Mouse (Mus musculus) CH12.LX (cell line): ENCODE measurements around the gene Lcn4. TPM values are rescaled to one million over a fixed set of nuclear protein-coding genes. Genes with fewer than 3 reads are reported as not detected.
A peak's percentile ranks its signal among the peaks of the same experiment; 100 is the strongest.

Experiments used
- DNase-seq: peaks from one replicate; pipeline ENCODE4 v3.0.0-alpha.2; 2013; ENCODE audit errors: extremely low read depth
- H3K27ac ChIP-seq: 2 replicates; pipeline ENCODE4 v1.5.1; 2012; ENCODE audit warnings: low read depth, mild to moderate bottlenecking, control low read depth, moderate library complexity; ENCODE audit not compliant: insufficient read depth
- H3K27me3 ChIP-seq: replicated peaks from 2 replicates; pipeline ENCODE3; 2012; ENCODE audit warnings: inconsistent platforms
- H3K36me3 ChIP-seq, 2 experiments: replicated peaks in 1 of 2; 2 replicates each; pipeline versions ENCODE3 to v1.6.1; 2012; ENCODE audit warnings: inconsistent platforms in 1 of 2, low read length in 1 of 2, mild to moderate bottlenecking in 1 of 2, mixed read lengths in 1 of 2, moderate library complexity in 1 of 2; ENCODE audit not compliant: control insufficient read depth in 1 of 2, insufficient read depth in 1 of 2
- H3K4me1 ChIP-seq, 2 experiments: 2 replicates each; pipeline ENCODE4 v1.6.1; 2012; ENCODE audit warnings: inconsistent platforms in 1 of 2, moderate library complexity in 1 of 2; ENCODE audit not compliant: insufficient read depth in 2 of 2, control insufficient read depth in 1 of 2
- H3K4me2 ChIP-seq: 2 replicates; pipeline ENCODE4 v1.6.1; 2012; ENCODE audit warnings: low read depth, mild to moderate bottlenecking, control low read depth; ENCODE audit not compliant: poor library complexity, insufficient read depth, severe bottlenecking
- H3K4me3 ChIP-seq, 3 experiments: fragments of 150-350 bp in 1 of 3; sonication (generic) in 1 of 3; replicated peaks in 1 of 3; 2 replicates each; pipeline versions ENCODE3 to v1.5.1; 2011 to 2012; ENCODE audit warnings: low read depth in 2 of 3, low read length in 2 of 3, mild to moderate bottlenecking in 2 of 3, moderate library complexity in 2 of 3, control low read depth in 1 of 3, improper control_type of control experiment in 1 of 3, inconsistent platforms in 1 of 3, mixed read lengths in 1 of 3; ENCODE audit not compliant: poor library complexity in 1 of 3
- H3K79me2 ChIP-seq: replicated peaks from 2 replicates; pipeline ENCODE4 v1.6.1; 2012; ENCODE audit warnings: mild to moderate bottlenecking, moderate library complexity; ENCODE audit not compliant: control insufficient read depth, poor library complexity, insufficient read depth, severe bottlenecking; ENCODE audit errors: extremely low read depth
- H3K9ac ChIP-seq: 2 replicates; pipeline ENCODE4 v1.6.1; 2012; ENCODE audit warnings: low read depth, mild to moderate bottlenecking, control low read depth, moderate library complexity; ENCODE audit not compliant: insufficient read depth
- H3K9me3 ChIP-seq: replicated peaks from 2 replicates; pipeline ENCODE3; 2012; ENCODE audit warnings: low read length, inconsistent platforms, mixed read lengths
- BHLHE40 ChIP-seq: IDR thresholded peaks from 2 replicates; pipeline ENCODE4 v1.6.1; 2011; ENCODE audit warnings: mild to moderate bottlenecking, low read depth, low read length, improper control_type of control experiment
- CHD1 ChIP-seq: IDR thresholded peaks from 2 replicates; pipeline ENCODE4 v1.6.1; 2012; ENCODE audit warnings: low read depth, low read length, improper control_type of control experiment, inconsistent platforms
- CHD2 ChIP-seq: IDR thresholded peaks from 2 replicates; pipeline ENCODE4 v1.6.1; 2011; ENCODE audit warnings: low read length, improper control_type of control experiment
- CTCF ChIP-seq, 2 experiments: IDR thresholded peaks in 1 of 2; conservative IDR thresholded peaks in 1 of 2; 2 replicates each; pipeline ENCODE4 v1.5.1; 2011 to 2012; ENCODE audit warnings: low read depth in 2 of 2, low read length in 2 of 2, improper control_type of control experiment in 1 of 2, inconsistent platforms in 1 of 2, mild to moderate bottlenecking in 1 of 2, moderate library complexity in 1 of 2
- E2F4 ChIP-seq: IDR thresholded peaks from 2 replicates; pipeline ENCODE4 v1.6.1; 2011; ENCODE audit warnings: low read depth, low read length, improper control_type of control experiment; ENCODE audit not compliant: insufficient replicate concordance
- EP300 ChIP-seq: IDR thresholded peaks from 2 replicates; pipeline ENCODE4 v1.6.1; 2011; ENCODE audit warnings: low read length, improper control_type of control experiment
- HCFC1 ChIP-seq: IDR thresholded peaks from 2 replicates; pipeline ENCODE4 v1.6.1; 2012; ENCODE audit warnings: low read depth, mild to moderate bottlenecking, inconsistent platforms, low read length, improper control_type of control experiment
- JUN ChIP-seq: IDR thresholded peaks from 2 replicates; pipeline ENCODE4 v1.6.1; 2011; ENCODE audit warnings: low read depth, mild to moderate bottlenecking, low read length, improper control_type of control experiment, moderate library complexity; ENCODE audit not compliant: insufficient read depth
- JUND ChIP-seq: conservative IDR thresholded peaks from 2 replicates; pipeline ENCODE4 v1.6.1; 2011; ENCODE audit warnings: low read depth, low read length, improper control_type of control experiment
- MAFK ChIP-seq: IDR thresholded peaks from 2 replicates; pipeline ENCODE4 v1.6.1; 2011; ENCODE audit warnings: low read length, improper control_type of control experiment; ENCODE audit not compliant: insufficient replicate concordance
- MAX ChIP-seq: IDR thresholded peaks from 2 replicates; pipeline ENCODE4 v1.6.1; 2011; ENCODE audit warnings: low read length, improper control_type of control experiment
- MAZ ChIP-seq: IDR thresholded peaks from 2 replicates; pipeline ENCODE4 v1.6.1; 2012; ENCODE audit warnings: low read depth, mild to moderate bottlenecking, inconsistent platforms, low read length, improper control_type of control experiment, moderate library complexity
- MXI1 ChIP-seq: IDR thresholded peaks from 2 replicates; pipeline ENCODE4 v1.6.1; 2011; ENCODE audit warnings: mild to moderate bottlenecking, low read depth, low read length, improper control_type of control experiment
- NRF1 ChIP-seq: IDR thresholded peaks from 2 replicates; pipeline ENCODE4 v1.6.1; 2014; ENCODE audit warnings: low read depth, mild to moderate bottlenecking, inconsistent platforms, low read length, improper control_type of control experiment, moderate library complexity
- POLR2A ChIP-seq: IDR thresholded peaks from 2 replicates; pipeline ENCODE4 v1.6.1; 2011; ENCODE audit warnings: low read depth, mild to moderate bottlenecking, improper control_type of control experiment, low read length
- POLR2AphosphoS2 ChIP-seq: IDR thresholded peaks from 2 replicates; pipeline ENCODE4 v1.6.1; 2011; ENCODE audit warnings: low read depth, low read length, improper control_type of control experiment
- RAD21 ChIP-seq: IDR thresholded peaks from 2 replicates; pipeline ENCODE4 v1.6.1; 2011; ENCODE audit warnings: low read depth, mild to moderate bottlenecking, low read length, improper control_type of control experiment, moderate library complexity
- SIN3A ChIP-seq: IDR thresholded peaks from 2 replicates; pipeline ENCODE4 v1.6.1; 2012; ENCODE audit warnings: low read length, improper control_type of control experiment, inconsistent platforms
- TCF12 ChIP-seq: IDR thresholded peaks from 2 replicates; pipeline ENCODE4 v1.6.1; 2014; ENCODE audit warnings: low read depth, mild to moderate bottlenecking, inconsistent platforms, low read length, improper control_type of control experiment
- UBTF ChIP-seq: IDR thresholded peaks from 2 replicates; pipeline ENCODE4 v1.6.1; 2012; ENCODE audit warnings: low read depth, mild to moderate bottlenecking, inconsistent platforms, low read length, improper control_type of control experiment, moderate library complexity
- USF2 ChIP-seq: conservative IDR thresholded peaks from 2 replicates; pipeline ENCODE4 v1.6.1; 2011; ENCODE audit warnings: low read depth, low read length, improper control_type of control experiment
- ZMIZ1 ChIP-seq: IDR thresholded peaks from 2 replicates; pipeline ENCODE4 v1.6.1; 2012; ENCODE audit warnings: low read depth, mild to moderate bottlenecking, inconsistent platforms, low read length, improper control_type of control experiment
- ZNF384 ChIP-seq: IDR thresholded peaks from 2 replicates; pipeline ENCODE4 v1.6.1; 2012; ENCODE audit warnings: low read depth, low read length, improper control_type of control experiment, inconsistent platforms
- dilution Hi-C: fragments of 300-500 bp; cut with MboI; formaldehyde crosslinking; loops from 2 replicates; pipeline ENCODE4 v1.14.3; 2020; ENCODE audit warnings: low sequenced_read_pairs; ENCODE audit not compliant: extremely low pct_unique_long_range_greater_than_20kb, extremely low pct_ligation_motif_present
- in situ Hi-C: fragments of 300-500 bp; cut with MboI; formaldehyde crosslinking; loops from 3 replicates; pipeline ENCODE4 v1.14.3; 2019; ENCODE audit warnings: low sequenced_read_pairs, low pct_ligation_motif_present, low pct_unique_long_range_greater_than_20kb, mixed read lengths
- polyA plus RNA-seq: library from polyadenylated mRNA; unstranded; fragments of >175 nt; gene quantifications from 2 replicates; pipeline ENCODE4 v1.2.1, GENCODE M21; 2012; ENCODE audit warnings: low read depth; ENCODE audit not compliant: insufficient read length
- total RNA-seq, 2 experiments: library from RNA; depleted of rRNA; stranded (reverse); fragments of 300-350 nt in 1 of 2; fragments of >200 nt in 1 of 2; gene quantifications; 2 replicates each; pipeline ENCODE4 v1.2.3; 2012 to 2014

The Lcn4 gene
- total and polyA plus RNA-seq, 3 experiments, result not detected

DNA sequence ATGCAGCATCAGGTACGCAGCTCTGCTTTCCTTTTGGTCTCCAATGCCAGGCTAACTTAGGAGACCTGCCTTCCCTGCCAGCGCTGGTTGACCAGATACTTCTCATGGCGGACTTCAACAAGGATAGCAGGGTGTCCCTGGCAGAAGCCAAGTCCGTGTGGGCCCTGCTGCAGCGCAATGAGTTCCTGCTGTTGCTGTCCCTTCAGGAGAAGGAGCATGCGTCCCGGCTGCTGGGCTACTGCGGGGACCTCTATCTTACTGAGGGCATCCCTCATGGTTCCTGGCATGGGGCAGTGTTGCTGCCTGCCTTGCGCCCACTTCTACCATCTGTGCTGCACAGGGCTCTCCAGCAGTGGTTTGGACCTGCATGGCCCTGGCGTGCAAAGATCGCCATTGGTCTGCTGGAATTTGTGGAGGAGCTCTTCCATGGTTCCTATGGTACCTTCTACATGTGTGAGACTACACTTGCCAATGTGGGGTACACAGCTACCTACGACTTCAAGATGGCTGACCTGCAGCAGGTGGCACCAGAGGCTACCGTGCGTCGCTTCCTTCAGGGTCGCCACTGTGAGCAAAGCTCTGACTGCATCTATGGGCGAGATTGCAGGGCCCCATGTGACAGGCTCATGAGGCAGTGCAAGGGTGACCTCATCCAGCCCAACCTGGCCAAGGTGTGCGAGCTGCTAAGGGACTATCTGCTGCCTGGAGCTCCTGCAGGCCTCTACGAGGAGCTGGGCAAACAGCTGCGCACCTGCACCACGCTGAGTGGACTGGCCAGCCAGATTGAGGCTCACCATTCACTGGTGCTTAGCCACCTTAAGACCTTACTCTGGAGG lies 35.4 kb downstream of the Lcn4 start:
- in situ Hi-C loops, result no loop called here
- dilution Hi-C loops, result no loop called here
- Histone ChIP-seq H3K27ac (no peak overlapping the region), H3K9me3 (no peaks in the 10 kb centered on the region), H3K4me1 (peaks cover 10 to 48% of the 10 kb centered on the region in 2 experiments), H3K27me3 (no peaks in the 10 kb centered on the region), H3K79me2 (peaks cover 29% of the 10 kb centered on the region), H3K36me3 (peaks cover 40 to 52% of the 10 kb centered on the region in 2 experiments), H3K4me2 (no peak overlapping the region), H3K4me3 (no peak overlapping the region), H3K9ac (no peak overlapping the region)
- peak; percentile 29; the same call in 1 of the 2 replicates for TF ChIP-seq POLR2AphosphoS2
- TF ChIP-seq JUN, result no peak
- TF ChIP-seq HCFC1, result no peak
- peak; percentile 23; the same call in 1 of the 2 replicates for TF ChIP-seq ZMIZ1
- DNase-seq, result peak; percentile 38

DNA sequence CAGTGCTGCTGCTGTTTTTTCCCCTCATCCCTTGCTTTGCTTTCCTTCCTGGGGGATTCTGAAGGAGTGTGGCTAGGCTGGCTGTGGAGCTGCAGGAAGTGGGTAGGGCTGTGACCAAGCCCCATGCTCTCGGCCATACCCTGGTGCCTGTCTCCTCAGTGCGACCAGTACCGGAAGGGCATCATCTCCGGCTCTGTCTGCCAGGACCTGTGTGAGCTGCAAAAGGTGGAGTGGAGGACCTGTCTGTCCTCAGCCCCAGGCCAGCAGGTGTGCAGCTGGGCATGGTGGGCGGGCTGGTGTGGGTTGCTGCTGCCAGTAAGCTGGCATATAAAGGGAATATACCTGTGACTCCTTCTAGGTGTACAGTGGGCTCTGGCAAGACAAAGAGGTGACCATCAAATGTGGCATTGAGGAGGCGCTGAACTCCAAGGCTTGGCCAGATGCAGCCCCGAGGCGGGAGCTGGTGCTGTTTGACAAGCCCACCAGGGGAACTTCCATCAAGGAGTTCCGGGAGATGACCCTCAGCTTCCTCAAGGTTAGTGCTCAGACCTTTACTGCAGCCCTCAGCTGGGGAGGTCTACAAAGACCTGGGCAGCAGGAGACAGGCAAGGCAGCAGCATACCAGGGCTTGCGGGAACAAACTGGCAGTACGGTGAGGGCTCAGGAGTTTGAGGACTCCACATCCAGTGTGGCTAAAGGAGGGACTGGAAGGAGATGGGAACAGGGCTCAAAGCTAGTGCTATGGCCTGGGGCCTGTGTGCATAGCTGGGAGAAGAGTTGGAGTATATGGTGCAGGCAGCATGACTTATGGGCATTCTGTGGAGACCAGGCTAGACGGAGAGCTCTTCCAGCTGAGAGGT lies 36.2 kb downstream of the Lcn4 start:
- dilution Hi-C loops, result no loop called here

DNA sequence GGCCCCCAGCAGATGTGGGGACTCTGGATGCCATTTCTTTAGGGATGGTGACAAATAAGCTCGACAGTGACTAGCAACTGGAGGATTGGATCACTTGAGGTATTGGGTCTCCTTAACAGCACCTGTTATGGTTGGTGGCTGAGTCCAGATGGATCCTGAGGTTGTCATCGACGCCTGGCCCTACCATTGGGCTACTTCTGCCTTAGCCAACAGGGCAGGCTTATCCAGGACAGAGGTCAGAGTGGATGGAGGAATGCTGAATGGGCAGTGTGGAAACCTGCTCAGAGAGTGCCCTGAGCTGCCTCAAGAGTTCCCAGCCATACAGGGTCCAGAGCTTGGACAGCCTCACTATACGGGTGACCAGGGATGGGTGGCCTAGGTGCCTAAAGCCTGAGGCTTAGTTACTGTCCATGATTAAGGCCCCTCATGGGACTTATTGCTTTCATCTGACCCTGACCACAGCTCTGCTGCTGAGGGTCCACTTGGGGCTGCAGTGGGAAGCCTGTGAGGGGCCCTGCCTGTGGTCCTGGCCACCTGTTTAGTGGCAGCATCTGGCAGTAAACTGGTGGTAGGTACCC lies 37.0 kb downstream of the Lcn4 start:
- Histone ChIP-seq H3K27me3 (peaks cover 6% of the 10 kb centered on the region), H3K79me2 (peaks cover 19% of the 10 kb centered on the region), H3K9ac (no peak overlapping the region), H3K9me3 (no peaks in the 10 kb centered on the region), H3K4me2 (no peak overlapping the region), H3K36me3 (peaks cover 40 to 51% of the 10 kb centered on the region in 2 experiments), H3K27ac (no peak overlapping the region), H3K4me3 (no peak overlapping the region), H3K4me1 (peaks cover 10 to 46% of the 10 kb centered on the region in 2 experiments)
- no peak for TF ChIP-seq CTCF (conservative IDR thresholded peaks at IDR 0.05 in 1 of 2, IDR thresholded peaks at IDR 0.05 in 1 of 2; ENCODE audit: low read depth in 2 of 2, low read length in 2 of 2)
- 0 out of 2 replicates have a peak, but pooled peaks have one; percentile 48 for TF ChIP-seq MAFK
- no peak for TF ChIP-seq CHD1
- TF ChIP-seq SIN3A, result no peak
- no peak for TF ChIP-seq JUND
- TF ChIP-seq MXI1, result no peak
- no peak for TF ChIP-seq NRF1
- TF ChIP-seq ZNF384, result no peak
- TF ChIP-seq USF2, result no peak
- TF ChIP-seq POLR2A, result no peak
- no peak for TF ChIP-seq MAX
- no peak for TF ChIP-seq E2F4
- TF ChIP-seq POLR2AphosphoS2, result peak; percentile 81; the same call in 1 of the 2 replicates
- no peak; the same call in 1 of the 2 replicates for TF ChIP-seq CHD2
- TF ChIP-seq HCFC1, result no peak
- TF ChIP-seq MAZ, result no peak
- no peak for TF ChIP-seq EP300
- dilution Hi-C loops (no loop called here), in situ Hi-C loops (no loop called here)
- peak; percentile 41 for DNase-seq

More for the DNA sequence above, 36.2 kb downstream of the Lcn4 start:
- DNase-seq, result peak; percentile 27
- peaks cover 10 to 46% of the 10 kb centered on the region in 2 experiments for H3K4me1 ChIP-seq
- H3K4me3 ChIP-seq, result no peak overlapping the region
- H3K36me3 ChIP-seq, result peaks cover 40 to 52% of the 10 kb centered on the region in 2 experiments
- H3K9ac ChIP-seq, result no peak overlapping the region
- no peak overlapping the region for H3K4me2 ChIP-seq
- no peak overlapping the region for H3K27ac ChIP-seq
- TF ChIP-seq BHLHE40, result no peak
- no peak for TF ChIP-seq TCF12
- no peak for TF ChIP-seq RAD21
- TF ChIP-seq EP300, result no peak
- TF ChIP-seq E2F4, result no peak
- TF ChIP-seq POLR2A, result peak; percentile 36; the same call in 1 of the 2 replicates
- TF ChIP-seq NRF1, result no peak
- TF ChIP-seq UBTF, result no peak
- peak; percentile 44; the same call in 1 of the 2 replicates for TF ChIP-seq POLR2AphosphoS2
- peak; percentile 51 for TF ChIP-seq ZMIZ1
- in situ Hi-C loops, result no loop called here
- H3K9me3 ChIP-seq, result no peaks in the 10 kb centered on the region
- peaks cover 27% of the 10 kb centered on the region for H3K79me2 ChIP-seq
- H3K27me3 ChIP-seq, result peaks cover 1% of the 10 kb centered on the region
